Mouse (Mus musculus): ENCODE data around the gene Zfp977.
A peak's percentile ranks its signal among the peaks of the same experiment; 100 is the strongest.
"Not testable (repeated sequence)": the region's sequence is repeated elsewhere in the genome, so short reads cannot be mapped to it uniquely, and the experiment has no call there.

Zfp977 gene

DNA sequence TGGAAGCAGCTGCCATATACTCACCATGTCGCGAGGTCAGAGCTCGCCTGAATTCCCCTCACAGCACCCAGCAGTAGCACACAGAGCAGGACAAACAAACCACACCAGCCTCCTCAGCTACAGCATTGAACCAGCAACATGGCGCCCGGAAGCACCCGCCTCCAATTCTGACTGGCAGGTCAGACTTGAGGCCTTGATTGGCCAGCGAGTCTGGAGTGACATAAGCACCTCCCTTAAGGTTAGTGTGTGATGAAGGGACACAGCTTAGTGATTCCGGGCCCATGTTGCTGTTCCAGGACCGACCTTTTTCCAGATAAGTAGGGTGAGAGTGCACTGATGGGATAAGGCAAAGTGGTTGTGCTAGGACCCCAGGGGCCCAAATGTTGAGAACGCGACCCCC is at the start of gene Zfp977:
Gene Zfp977, minus strand, starts transcription at position 135 of the 400 bp plus-strand sequence.
- DNase-seq (ENCODE audit: low read depth) = not testable (repeated sequence)

DNA sequence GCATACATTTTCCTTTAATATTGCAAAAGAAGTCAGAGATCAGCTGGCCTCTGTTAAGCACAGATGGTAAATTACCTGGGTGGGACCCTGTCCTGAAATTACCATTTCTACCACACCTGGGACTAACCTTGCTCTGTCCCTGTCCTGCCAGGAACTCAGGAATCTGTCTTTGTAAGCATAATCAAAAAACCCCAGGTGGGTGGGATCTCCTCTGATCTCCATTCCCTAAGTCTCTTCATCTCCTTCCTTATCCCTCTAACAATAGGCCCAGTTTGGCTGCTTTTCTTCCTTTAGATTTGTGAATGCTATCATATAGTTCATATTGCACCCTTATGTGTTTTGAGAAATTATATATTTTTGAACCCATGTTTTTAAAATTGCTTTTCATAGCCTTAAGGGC is 38.7 kb upstream of the Zfp977 start:
- not testable (repeated sequence) for DNase-seq (ENCODE audit: low read depth)

DNA sequence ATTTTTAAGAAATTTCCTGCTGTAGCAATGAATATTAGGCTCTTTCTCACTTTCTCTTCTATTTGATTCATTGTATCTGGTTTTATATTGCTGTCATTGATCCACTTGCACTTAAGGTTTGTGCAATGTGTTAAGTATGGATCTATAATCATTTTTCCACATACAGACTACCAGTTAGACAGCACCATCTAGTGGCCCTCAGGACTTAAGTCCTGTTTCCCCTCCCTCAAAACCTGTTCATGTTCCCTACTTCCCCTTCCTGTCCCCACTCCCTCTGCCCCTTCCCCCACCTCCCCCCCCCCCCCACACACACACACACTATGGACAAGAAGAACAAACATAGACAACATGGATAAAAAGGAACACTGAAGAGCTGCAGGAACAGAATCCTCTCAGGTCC is 3.3 kb upstream of the Zfp977 start:
- DNase-seq (ENCODE audit: low read depth) = peak; percentile 10

DNA sequence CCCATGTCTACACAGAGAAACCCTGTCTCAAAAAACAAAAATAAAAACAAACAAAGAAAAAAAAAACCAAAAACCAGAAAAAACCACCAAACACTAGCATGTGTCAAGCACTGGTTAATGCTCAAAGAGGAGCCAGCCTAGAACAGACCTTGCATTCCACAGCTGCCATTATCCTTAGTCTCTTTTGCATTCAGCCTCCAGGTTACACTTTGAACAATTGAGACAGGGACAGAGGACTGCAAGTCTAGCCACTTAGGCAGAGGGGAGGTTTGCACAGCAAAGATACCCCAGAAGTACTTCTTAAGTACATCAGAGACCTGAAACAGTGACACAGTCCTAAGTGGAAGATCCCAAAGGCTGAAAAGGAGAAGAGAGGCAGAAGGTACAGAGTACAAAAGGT is 1.0 kb downstream of the Zfp977 start:
- DNase-seq (ENCODE audit: low read depth) = not testable (repeated sequence)

DNA sequence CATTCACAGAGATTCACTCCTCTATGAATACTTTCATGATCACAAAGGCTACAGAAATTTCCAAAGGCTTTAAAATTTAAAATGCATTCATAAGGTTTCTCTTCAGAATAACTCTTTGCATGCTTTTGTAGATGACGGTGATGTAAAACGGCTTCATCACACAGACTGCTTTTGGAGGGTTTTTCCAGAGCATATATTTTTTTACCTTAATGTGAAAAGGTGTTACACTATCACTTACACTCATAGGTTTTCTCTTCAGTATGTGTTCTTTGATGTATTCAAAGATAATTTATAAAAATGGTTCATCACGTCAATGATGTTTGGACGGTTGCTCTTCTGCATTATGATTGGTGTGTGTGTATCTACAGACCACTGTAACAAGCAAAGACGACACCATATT is 13.9 kb downstream of the Zfp977 start, which contains the start of gene Gm21028:
Gene Gm21028, minus strand, starts transcription at position 101 of the 400 bp plus-strand sequence.
- no peak for DNase-seq (ENCODE audit: low read depth)

DNA sequence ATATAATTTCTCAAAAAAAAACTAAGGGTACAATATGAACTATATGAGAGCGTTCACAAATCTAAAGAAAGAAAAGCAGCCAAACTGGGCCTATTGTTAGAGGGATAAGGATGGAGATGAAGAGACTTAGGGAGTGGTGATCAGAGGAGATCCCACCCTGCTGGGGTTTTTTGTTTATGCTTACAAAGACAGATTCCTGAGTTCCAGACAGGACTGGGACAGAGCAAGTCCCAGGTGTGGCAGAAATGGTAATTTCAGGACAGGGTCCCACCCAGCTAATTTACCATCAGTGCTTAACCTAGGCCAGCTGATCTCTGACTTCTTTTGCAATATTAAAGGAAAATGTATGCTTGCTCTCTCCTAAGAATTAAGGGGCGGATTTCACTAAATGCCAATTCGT is 40.6 kb downstream of the Zfp977 start:
- DNase-seq (ENCODE audit: low read depth) = no peak

Measured in induced T-regulatory cell, adult 2 months (primary cell).